Mouse (Mus musculus) cerebellum, adult 2 months (tissue): ENCODE measurements around the gene Atp1b1. TPM values are rescaled to one million over a fixed set of nuclear protein-coding genes. Genes with fewer than 3 reads are reported as not detected.

ENCODE experiments used
- DNase-seq, 2 experiments: peaks; one replicate each; pipeline ENCODE4 v3.0.0; 2021
- H3K27ac ChIP-seq: fragments of 200-500 bp; 2 replicates; pipeline ENCODE4 v1.5.1; 2012; ENCODE audit warnings: low read length, control low read depth, inconsistent platforms; ENCODE audit not compliant: insufficient read depth
- H3K27me3 ChIP-seq: fragments of 200-500 bp; 2 replicates; pipeline ENCODE4 v1.6.1; 2012; ENCODE audit warnings: inconsistent platforms, mild to moderate bottlenecking, low read length, moderate library complexity; ENCODE audit not compliant: control insufficient read depth, insufficient read depth
- H3K4me1 ChIP-seq: fragments of 200-500 bp; 2 replicates; pipeline ENCODE4 v1.6.1; 2011; ENCODE audit warnings: low read length; ENCODE audit not compliant: control insufficient read depth, insufficient read depth
- H3K4me3 ChIP-seq: fragments of 200-500 bp; replicated peaks from 2 replicates; pipeline ENCODE3; 2011; ENCODE audit warnings: mild to moderate bottlenecking, low read depth, low read length, control low read depth; ENCODE audit not compliant: insufficient read depth
- CTCF ChIP-seq: fragments of 200-500 bp; IDR thresholded peaks from 2 replicates; pipeline ENCODE4 v1.5.1; 2011; ENCODE audit warnings: low read depth, mild to moderate bottlenecking, control low read depth, low read length, moderate library complexity, borderline replicate concordance; ENCODE audit not compliant: insufficient read depth
- POLR2A ChIP-seq: fragments of 200-500 bp; IDR thresholded peaks from 2 replicates; pipeline ENCODE4 v1.6.1; 2011; ENCODE audit warnings: low read length, control low read depth, borderline replicate concordance; ENCODE audit not compliant: insufficient read depth
- WGBS: fragments of 180-500 bp; shearing (Covaris S2); methylation state at CpG from one replicate; pipeline ENCODE4 v1.1.7; 2018; 5-methylcytosine and 5-hydroxymethylcytosine counted together
- polyA plus RNA-seq: library from polyadenylated mRNA; depleted of rRNA; stranded (reverse); fragments of >200 nt; gene quantifications from 2 replicates; pipeline ENCODE4 v1.2.3, GENCODE M21; 2012; rRNA removed

The Atp1b1 gene
- polyA plus RNA-seq, 1 experiment, result 1,580 TPM

DNA sequence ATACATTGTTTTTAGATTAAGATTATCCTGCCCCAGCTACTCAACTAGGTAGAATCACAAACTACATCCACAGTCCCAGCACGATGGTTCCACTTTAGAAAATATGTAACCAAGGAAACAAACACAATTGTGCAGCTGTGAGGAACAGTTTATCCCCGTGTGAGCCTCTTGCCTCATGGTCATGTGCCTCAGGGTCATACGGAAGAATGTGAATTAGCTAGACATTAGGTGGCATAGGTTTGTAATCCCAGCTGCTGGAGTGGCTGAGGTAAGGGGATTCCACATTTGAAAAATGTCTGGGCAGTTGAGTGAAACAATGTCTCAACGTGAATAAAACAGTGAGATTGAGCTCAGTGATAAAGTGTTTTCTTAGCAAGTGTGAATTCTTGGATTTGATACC, 60.5 kb downstream of the Atp1b1 start:
- DNase-seq, result no peak
- H3K27ac ChIP-seq, result no peak overlapping the region

DNA sequence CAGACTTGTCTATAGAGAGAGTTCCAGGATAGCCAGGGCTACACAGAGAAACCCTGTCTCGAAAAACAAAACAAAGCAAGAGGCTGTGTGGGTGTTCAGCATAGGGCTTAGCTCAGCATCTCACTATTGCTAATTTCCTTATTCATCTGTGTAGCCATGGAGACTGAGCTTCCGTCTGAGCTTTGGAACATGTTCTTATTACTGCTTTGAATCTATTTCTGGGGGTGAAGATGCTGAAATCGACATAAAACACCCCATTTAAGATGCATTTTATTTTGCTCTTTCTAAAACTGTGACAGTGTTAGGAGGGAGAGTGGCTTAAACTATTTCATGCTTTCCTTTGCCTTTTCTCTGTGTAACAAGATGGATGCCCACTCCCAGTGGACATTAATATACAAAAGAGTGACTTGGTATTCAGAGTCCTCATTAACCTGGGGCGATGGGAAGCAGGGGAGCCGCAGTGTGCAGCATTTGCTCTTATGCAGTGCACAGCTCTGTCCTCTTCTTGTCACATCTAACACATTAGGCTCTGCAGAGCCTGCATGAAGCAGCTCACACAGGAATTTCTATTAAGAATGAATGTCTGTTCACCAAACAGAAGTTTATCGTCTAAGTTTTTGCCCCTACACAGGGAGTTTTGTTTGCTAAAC, 62.9 kb downstream of the Atp1b1 start:
- Histone ChIP-seq H3K27me3 (no peaks in the 10 kb centered on the region), H3K27ac (no peak overlapping the region), H3K4me1 (no peaks in the 10 kb centered on the region), H3K4me3 (no peak overlapping the region)
- WGBS, result 68% methylated on average over 6 of the region's 6 CpGs
- no peak for TF ChIP-seq POLR2A
- no peak for TF ChIP-seq CTCF
- DNase-seq, result no peak

More for the DNA sequence above, 60.5 kb downstream of the Atp1b1 start:
- H3K27me3 ChIP-seq, result no peaks in the 10 kb centered on the region
- WGBS, result 50% methylated on average over 4 of the region's 4 CpGs
- H3K4me1 ChIP-seq, result no peaks in the 10 kb centered on the region
- TF ChIP-seq POLR2A (no peak), CTCF (no peak)
- H3K4me3 ChIP-seq, result no peak overlapping the region

DNA sequence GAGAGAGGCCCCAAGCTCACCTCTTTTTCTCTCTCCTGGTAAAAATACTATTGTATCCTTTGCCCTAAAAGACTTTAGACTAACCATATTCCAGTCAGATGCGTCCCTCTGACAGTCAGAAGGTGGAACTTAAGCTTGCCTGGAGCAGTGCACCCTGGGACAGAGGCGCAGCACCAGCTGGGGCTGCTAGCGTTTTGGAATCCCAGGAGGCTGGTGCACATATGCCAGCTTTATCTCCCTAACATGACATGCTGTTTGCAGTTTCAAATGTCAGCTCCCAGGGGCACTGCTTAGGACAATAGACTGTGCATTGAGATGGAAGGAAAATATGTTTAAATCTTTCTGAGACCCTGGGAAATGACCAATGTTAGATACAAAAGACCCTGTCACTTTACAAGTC, 66.0 kb downstream of the Atp1b1 start:
- H3K27me3 ChIP-seq, result no peaks in the 10 kb centered on the region
- no peaks in the 10 kb centered on the region for H3K4me1 ChIP-seq
- H3K4me3 ChIP-seq, result no peak overlapping the region
- DNase-seq, result no peak
- 16% methylated on average over 3 of the region's 3 CpGs for WGBS
- TF ChIP-seq POLR2A (no peak), CTCF (no peak)
- no peak overlapping the region for H3K27ac ChIP-seq

DNA sequence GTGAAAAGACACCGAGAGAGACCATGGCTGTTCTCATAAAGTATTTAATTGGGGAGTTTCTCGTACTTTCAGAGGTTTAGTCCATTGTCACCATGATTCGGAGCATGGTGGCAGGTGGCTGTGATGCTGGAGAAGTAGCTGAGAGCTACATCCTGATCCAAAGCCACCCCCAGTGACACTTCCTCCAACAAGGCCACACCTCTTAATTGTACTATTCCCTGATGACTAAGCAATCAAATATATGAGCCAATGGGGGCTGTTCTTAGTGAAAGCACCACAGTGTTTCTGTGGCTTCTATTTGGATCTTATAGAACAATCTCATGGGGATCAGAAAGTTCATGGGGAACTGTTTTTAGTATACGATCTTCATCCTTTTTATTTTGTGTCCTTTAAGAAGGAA, 68.4 kb downstream of the Atp1b1 start:
- DNase-seq, result no peak
- 95% methylated on average over 4 of the region's 4 CpGs for WGBS
- Histone ChIP-seq H3K4me3 (no peak overlapping the region), H3K27ac (no peak overlapping the region), H3K27me3 (no peaks in the 10 kb centered on the region), H3K4me1 (no peaks in the 10 kb centered on the region)
- TF ChIP-seq POLR2A (no peak), CTCF (no peak)

Other genes starting within 250 kb of the Atp1b1 start
- gene Slc19a2, start 209.3 kb downstream of the Atp1b1 start, polyA plus RNA-seq, result 17.2 and 19.2 TPM in 2 replicates
- gene Ccdc181, start 182.8 kb downstream of the Atp1b1 start, polyA plus RNA-seq, result 16.6 and 18.6 TPM in 2 replicates
- 12.2 and 13.6 TPM in 2 replicates for gene Nme7, start 154.2 kb downstream of the Atp1b1 start, polyA plus RNA-seq
- gene Blzf1, start 150.9 kb downstream of the Atp1b1 start, polyA plus RNA-seq, result 19.2 and 20.6 TPM in 2 replicates